In the genomic region with DNA sequence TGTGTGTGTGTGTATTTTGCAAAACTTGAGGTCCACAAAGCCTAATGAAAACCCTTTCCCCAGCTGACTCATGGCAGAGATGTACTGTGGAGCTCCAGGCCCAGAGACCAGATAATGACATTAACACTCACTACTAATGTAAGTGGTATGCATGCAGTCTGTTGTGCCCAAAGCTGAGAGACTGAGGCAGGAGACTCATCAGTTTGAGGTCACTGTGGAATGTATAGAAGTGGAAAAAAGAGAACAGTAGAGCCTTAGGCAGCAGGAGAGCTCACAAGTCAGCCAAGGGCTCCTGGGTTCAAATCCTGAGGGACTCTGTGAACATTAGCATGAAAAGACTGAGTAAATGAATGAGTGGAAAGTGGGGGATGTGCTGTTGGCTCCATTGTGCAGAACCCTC, we compare ENCODE assay signal across 14 mouse cellular contexts. TPM values are rescaled to one million over a fixed set of nuclear protein-coding genes. Genes with fewer than 3 reads are reported as not detected.
"Had no signal": no experiment of that assay in that cellular context is flagged by ENCODE, and none has a peak within 500 bp of the region (broad histone marks: within the 10 kb centered on the region; RNA-seq: fewer than 3 reads in every experiment).

No protein-coding gene starts in this region.

- H3K9ac ChIP-seq: limb, embryonic 15.5 days; liver, embryonic 13.5 days; liver, postnatal 0 days; midbrain, embryonic 13.5 days had no signal

- H3K27me3 ChIP-seq: liver, embryonic 13.5 days had no signal

- H3K27ac ChIP-seq: kidney, postnatal 0 days; layer of hippocampus, adult 2 months; limb, embryonic 15.5 days; liver, embryonic 13.5 days; midbrain, embryonic 13.5 days had no signal

- ATAC-seq: liver, postnatal 0 days; midbrain, embryonic 13.5 days had no signal

- H3K9me3 ChIP-seq: limb, embryonic 15.5 days; liver, embryonic 13.5 days; midbrain, embryonic 13.5 days had no signal

- H3K4me3 ChIP-seq: layer of hippocampus, adult 2 months; limb, embryonic 15.5 days; liver, embryonic 13.5 days; midbrain, embryonic 13.5 days had no signal

- H3K36me3 ChIP-seq: limb, embryonic 15.5 days; liver, embryonic 13.5 days; midbrain, embryonic 13.5 days had no signal

- H3K4me2 ChIP-seq: limb, embryonic 15.5 days; liver, embryonic 13.5 days; midbrain, embryonic 13.5 days had no signal

- DNase-seq: kidney, adult 9 months; kidney, postnatal 4 days; left cerebral cortex, postnatal 4 days; liver, embryonic 13.5 days; right cerebral cortex, postnatal 4 days; spleen, adult 18-20 months; thymus, adult 2 months; thymus, postnatal 25 days had no signal

RNA-seq across cellular contexts. Expression of a gene that starts 11.0 kb away (rescaled TPM):
- total RNA-seq: neutrophil, adult 5-6 weeks had no signal
- polyA plus RNA-seq: liver, postnatal 0 days had no signal

RNA-seq across cellular contexts. Expression of a gene that starts 40.5 kb away (rescaled TPM):
- total RNA-seq: neutrophil, adult 5-6 weeks had no signal
